Mouse (Mus musculus): ENCODE measurements around the gene Fam135a. TPM values are rescaled to one million over a fixed set of nuclear protein-coding genes. Genes with fewer than 3 reads are reported as not detected.

The Fam135a gene
- 13.1 and 16.0 TPM in 2 replicates for polyA plus RNA-seq (2014; fragmentation: Nextera tagmentation; extraction: Ambion mirVana)

DNA sequence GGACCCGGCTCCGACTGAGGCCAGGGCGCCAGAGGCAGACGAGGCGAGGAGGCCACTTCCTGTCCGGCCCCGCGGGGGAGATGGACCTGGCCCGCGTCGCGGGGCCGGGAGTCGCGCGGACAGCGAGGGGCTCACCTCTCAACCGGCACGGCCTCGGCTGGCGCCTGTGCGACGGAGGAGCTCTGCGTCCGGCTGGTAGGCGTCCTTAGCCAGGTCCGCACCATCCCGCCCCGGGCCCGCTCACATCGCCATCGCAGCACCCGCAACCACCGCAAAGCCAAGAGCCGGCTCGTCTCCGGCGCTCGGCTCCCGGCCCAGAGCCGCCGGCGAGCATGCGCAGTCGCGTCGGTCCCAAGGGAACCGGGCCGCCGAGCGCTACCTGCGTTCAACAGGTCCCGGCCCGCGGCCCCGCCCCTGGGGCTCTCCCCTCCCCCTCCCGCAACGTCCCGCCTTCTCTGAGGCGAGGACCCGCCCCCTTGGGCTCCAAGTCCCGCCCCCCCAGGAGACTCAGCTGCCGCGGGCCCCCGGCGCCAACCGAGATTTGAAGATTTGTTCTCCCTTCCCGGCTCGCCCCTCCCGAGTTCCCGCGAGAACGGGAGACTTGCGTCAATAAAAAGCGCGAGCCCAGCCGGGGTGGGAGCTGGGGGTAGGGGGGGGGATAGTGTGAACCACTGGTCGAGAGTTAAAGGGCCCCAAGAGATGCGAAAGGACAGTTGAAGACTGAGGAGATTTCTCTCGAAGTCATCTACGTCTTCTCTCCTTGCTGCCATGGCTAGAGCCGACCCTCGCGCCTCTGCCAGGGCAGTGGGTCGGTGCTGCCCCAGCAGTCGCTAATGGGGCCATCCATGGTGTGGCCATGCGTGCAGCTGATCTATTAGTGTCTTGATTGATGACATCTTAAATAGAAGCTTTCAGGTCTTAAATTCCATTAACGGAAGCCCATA is at the start of gene Fam135a:
Gene Fam135a (minus strand): TSS at position 416 of the 944 bp plus-strand sequence.
- H3K9me3 ChIP-seq (ENCODE audit: control insufficient read depth, low read length) = no peaks in the 10 kb centered on the region
- peak within 1 kb of the TSS; percentile 77 for H3K4me3 ChIP-seq (ENCODE audit: low read depth, low read length)
- peak within 1 kb of the TSS; percentile 84 for H3K4me2 ChIP-seq
- ATAC-seq (replicated peaks; ENCODE audit: low FRiP score) (peak; percentile 87), DNase-seq (ENCODE audit: low spot score) (peak; percentile 87)
- peaks cover 17% of the 10 kb centered on the region for H3K27me3 ChIP-seq (replicated peaks; ENCODE audit: control insufficient read depth, insufficient read depth, low read length)
- peak within 1 kb of the TSS; percentile 58; the same call in 1 of the 2 replicates for H3K27ac ChIP-seq (ENCODE audit: low read depth, low read length)
- no peaks in the 10 kb centered on the region for H3K36me3 ChIP-seq (ENCODE audit: control insufficient read depth, insufficient read depth, low read length)
- 1% methylated on average over 79 of the region's 88 CpGs for WGBS
- H3K4me1 ChIP-seq (replicated peaks; ENCODE audit: control insufficient read depth, insufficient read depth, low read length) = no peaks in the 10 kb centered on the region
- H3K9ac ChIP-seq (ENCODE audit: low read depth, low read length) = peak within 1 kb of the TSS; percentile 71

DNA sequence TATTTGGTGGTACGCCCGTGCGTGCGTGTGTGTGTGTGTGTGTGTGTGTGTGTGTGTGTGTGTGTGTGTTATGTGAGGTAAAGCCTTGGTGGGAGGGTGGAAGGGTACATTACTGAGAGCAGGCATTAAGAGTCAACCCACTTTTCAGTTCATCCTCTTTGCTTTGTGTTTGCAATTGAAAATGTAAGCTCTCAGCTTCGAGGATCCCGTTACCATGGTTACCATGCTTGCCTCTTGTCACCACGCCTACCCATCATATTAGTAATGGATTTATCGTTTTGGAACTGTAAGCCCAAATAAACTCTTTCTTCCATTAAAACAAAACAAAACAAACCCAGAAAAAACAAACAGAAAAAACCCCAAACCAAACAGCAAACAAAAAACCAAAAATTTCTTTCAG is 43.4 kb upstream of the Fam135a start:
- Histone ChIP-seq H3K9ac (ENCODE audit: low read depth, low read length) (no peak overlapping the region), H3K27ac (ENCODE audit: low read depth, low read length) (no peak overlapping the region), H3K4me1 (replicated peaks; ENCODE audit: control insufficient read depth, insufficient read depth, low read length) (no peaks in the 10 kb centered on the region), H3K27me3 (replicated peaks; ENCODE audit: control insufficient read depth, insufficient read depth, low read length) (no peaks in the 10 kb centered on the region), H3K9me3 (ENCODE audit: control insufficient read depth, low read length) (no peaks in the 10 kb centered on the region), H3K4me3 (ENCODE audit: low read depth, low read length) (no peak overlapping the region), H3K36me3 (ENCODE audit: control insufficient read depth, insufficient read depth, low read length) (no peaks in the 10 kb centered on the region), H3K4me2 (no peak overlapping the region)
- DNase-seq (ENCODE audit: low spot score) = no peak
- WGBS = 86% methylated on average over 8 of the region's 8 CpGs
- no peak for ATAC-seq (replicated peaks; ENCODE audit: low FRiP score)

DNA sequence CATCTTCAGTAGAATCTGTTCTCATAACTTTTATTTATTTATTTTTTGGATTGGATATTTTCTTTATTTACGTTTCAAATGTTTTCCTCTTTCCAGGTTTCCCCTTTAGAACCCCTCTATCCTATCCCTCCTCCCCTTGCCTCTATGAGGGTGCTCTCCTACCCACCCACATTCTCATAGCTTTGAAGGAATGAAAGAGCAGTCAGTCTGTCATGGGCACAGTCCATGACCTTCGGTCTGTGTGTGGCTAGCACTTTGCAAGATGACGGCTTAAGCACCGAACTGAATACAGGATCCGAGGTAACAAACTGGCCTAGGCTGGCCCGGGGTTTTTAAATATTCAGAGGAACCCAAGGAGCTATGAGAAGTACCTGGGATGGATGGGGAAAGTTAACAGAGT is 40.4 kb upstream of the Fam135a start:
- 78% methylated on average over 6 of the region's 6 CpGs for WGBS
- Histone ChIP-seq H3K36me3 (ENCODE audit: control insufficient read depth, insufficient read depth, low read length) (no peaks in the 10 kb centered on the region), H3K9ac (ENCODE audit: low read depth, low read length) (no peak overlapping the region), H3K27me3 (replicated peaks; ENCODE audit: control insufficient read depth, insufficient read depth, low read length) (no peaks in the 10 kb centered on the region), H3K4me3 (ENCODE audit: low read depth, low read length) (no peak overlapping the region), H3K9me3 (ENCODE audit: control insufficient read depth, low read length) (no peaks in the 10 kb centered on the region), H3K4me1 (replicated peaks; ENCODE audit: control insufficient read depth, insufficient read depth, low read length) (no peaks in the 10 kb centered on the region), H3K4me2 (no peak overlapping the region), H3K27ac (ENCODE audit: low read depth, low read length) (no peak overlapping the region)
- ATAC-seq (replicated peaks; ENCODE audit: low FRiP score) (no peak), DNase-seq (ENCODE audit: low spot score) (no peak)

DNA sequence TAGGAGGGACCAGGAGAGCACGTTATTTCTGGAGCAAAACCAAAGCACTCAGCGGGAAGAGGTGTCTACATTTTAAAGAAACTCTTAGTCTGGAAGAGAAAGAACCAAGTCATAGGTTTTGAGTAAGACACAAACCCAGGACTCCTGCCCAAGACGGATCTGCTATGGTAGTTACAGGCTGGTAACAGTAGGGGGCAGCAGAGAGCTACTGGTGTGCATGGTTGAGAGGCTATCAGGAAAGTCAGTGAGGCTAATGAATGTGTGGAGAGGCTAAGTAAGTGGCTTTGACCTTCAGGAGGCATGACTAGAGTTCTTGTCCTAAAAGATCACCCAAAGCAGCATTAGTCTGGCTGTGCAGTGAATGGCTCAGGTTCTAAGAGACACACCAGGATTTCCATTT is 37.0 kb upstream of the Fam135a start:
- H3K36me3 ChIP-seq (ENCODE audit: control insufficient read depth, insufficient read depth, low read length) = no peaks in the 10 kb centered on the region
- DNase-seq (ENCODE audit: low spot score) = peak; percentile 38

DNA sequence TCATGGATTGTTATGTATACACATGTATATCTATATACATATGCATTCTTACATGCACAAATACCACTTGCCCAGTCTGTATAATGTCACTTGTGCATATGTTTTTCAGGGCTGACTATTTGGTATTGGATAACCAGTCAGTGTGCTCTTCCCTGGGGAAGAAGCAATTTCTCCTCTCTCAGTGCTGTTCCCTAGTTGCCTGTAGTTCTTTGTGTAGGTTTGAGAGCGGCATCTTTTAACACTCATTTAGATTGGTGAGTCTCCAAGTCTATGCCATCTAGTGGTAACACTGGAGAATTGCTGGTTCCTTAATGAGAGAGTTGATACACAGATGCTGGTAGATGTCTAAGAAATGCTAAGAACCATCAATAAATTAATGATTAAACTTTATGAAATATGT is 34.7 kb upstream of the Fam135a start:
- H3K27ac ChIP-seq (ENCODE audit: low read depth, low read length) = no peak overlapping the region
- H3K4me1 ChIP-seq (replicated peaks; ENCODE audit: control insufficient read depth, insufficient read depth, low read length) = no peaks in the 10 kb centered on the region
- 11% methylated on average over 1 of the region's 1 CpGs for WGBS
- H3K27me3 ChIP-seq (replicated peaks; ENCODE audit: control insufficient read depth, insufficient read depth, low read length) = no peaks in the 10 kb centered on the region
- H3K36me3 ChIP-seq (ENCODE audit: control insufficient read depth, insufficient read depth, low read length) = no peaks in the 10 kb centered on the region
- H3K9ac ChIP-seq (ENCODE audit: low read depth, low read length) = no peak overlapping the region
- DNase-seq (ENCODE audit: low spot score) = no peak
- ATAC-seq (replicated peaks; ENCODE audit: low FRiP score) = no peak
- no peak overlapping the region for H3K4me3 ChIP-seq (ENCODE audit: low read depth, low read length)
- H3K4me2 ChIP-seq = no peak overlapping the region
- no peaks in the 10 kb centered on the region for H3K9me3 ChIP-seq (ENCODE audit: control insufficient read depth, low read length)

More for the DNA sequence above, 37.0 kb upstream of the Fam135a start:
- Histone ChIP-seq H3K9ac (ENCODE audit: low read depth, low read length) (no peak overlapping the region), H3K4me3 (ENCODE audit: low read depth, low read length) (no peak overlapping the region), H3K4me2 (no peak overlapping the region), H3K27me3 (replicated peaks; ENCODE audit: control insufficient read depth, insufficient read depth, low read length) (no peaks in the 10 kb centered on the region), H3K4me1 (replicated peaks; ENCODE audit: control insufficient read depth, insufficient read depth, low read length) (no peaks in the 10 kb centered on the region), H3K9me3 (ENCODE audit: control insufficient read depth, low read length) (no peaks in the 10 kb centered on the region), H3K27ac (ENCODE audit: low read depth, low read length) (no peak overlapping the region)
- ATAC-seq (replicated peaks; ENCODE audit: low FRiP score) = no peak
- WGBS = 9% methylated on average over 3 of the region's 3 CpGs

DNA sequence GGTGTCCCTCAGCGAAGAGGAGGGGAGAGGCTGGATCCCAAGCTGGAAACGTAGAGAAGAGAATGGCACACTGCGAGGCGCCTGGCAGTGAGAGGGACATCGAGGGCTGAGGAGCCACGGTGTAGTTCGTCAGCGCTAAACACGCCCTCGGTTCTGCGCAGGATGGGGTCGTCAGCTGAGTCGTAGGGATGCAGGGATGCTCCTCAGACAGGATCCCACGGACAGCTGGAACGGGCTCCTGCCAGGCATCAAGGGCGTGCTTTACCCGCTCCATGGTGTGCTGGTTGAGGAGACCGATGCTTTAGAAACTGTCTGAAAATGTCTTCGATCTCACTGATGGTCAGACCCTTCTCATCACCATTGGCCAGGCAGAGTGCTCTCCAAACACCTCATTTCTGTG is 33.7 kb upstream of the Fam135a start:
- H3K9ac ChIP-seq (ENCODE audit: low read depth, low read length) = no peak overlapping the region
- 40% methylated on average over 19 of the region's 19 CpGs for WGBS
- H3K9me3 ChIP-seq (ENCODE audit: control insufficient read depth, low read length) = no peaks in the 10 kb centered on the region
- no peaks in the 10 kb centered on the region for H3K36me3 ChIP-seq (ENCODE audit: control insufficient read depth, insufficient read depth, low read length)
- no peaks in the 10 kb centered on the region for H3K4me1 ChIP-seq (replicated peaks; ENCODE audit: control insufficient read depth, insufficient read depth, low read length)
- no peaks in the 10 kb centered on the region for H3K27me3 ChIP-seq (replicated peaks; ENCODE audit: control insufficient read depth, insufficient read depth, low read length)
- ATAC-seq (replicated peaks; ENCODE audit: low FRiP score) = no peak
- H3K27ac ChIP-seq (ENCODE audit: low read depth, low read length) = no peak overlapping the region
- H3K4me2 ChIP-seq = no peak overlapping the region
- DNase-seq (ENCODE audit: low spot score) = no peak
- H3K4me3 ChIP-seq (ENCODE audit: low read depth, low read length) = no peak overlapping the region

DNA sequence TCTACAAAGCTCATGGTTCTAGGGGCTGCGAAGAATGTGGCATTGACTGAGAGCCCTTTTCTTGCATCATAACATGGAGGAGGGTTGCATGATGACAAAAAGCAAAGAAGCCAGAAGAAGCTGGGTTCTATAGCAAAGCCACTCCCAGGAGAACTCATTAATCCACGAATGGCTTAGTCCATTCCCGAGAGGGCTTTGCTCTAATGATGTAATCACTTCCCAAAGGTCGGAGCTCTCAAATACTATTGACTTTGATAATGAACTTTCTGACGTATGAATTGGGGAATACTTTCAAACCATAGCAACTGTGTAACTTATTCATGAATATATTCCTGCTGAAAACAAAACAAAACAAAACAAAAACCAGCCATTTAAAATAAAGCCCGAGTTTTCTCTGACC is 27.7 kb upstream of the Fam135a start:
- Histone ChIP-seq H3K4me2 (no peak overlapping the region), H3K9ac (ENCODE audit: low read depth, low read length) (no peak overlapping the region), H3K4me3 (ENCODE audit: low read depth, low read length) (no peak overlapping the region), H3K9me3 (ENCODE audit: control insufficient read depth, low read length) (no peaks in the 10 kb centered on the region), H3K27me3 (replicated peaks; ENCODE audit: control insufficient read depth, insufficient read depth, low read length) (no peaks in the 10 kb centered on the region), H3K4me1 (replicated peaks; ENCODE audit: control insufficient read depth, insufficient read depth, low read length) (no peaks in the 10 kb centered on the region), H3K36me3 (ENCODE audit: control insufficient read depth, insufficient read depth, low read length) (no peaks in the 10 kb centered on the region), H3K27ac (ENCODE audit: low read depth, low read length) (no peak overlapping the region)
- ATAC-seq (replicated peaks; ENCODE audit: low FRiP score) (no peak), DNase-seq (ENCODE audit: low spot score) (no peak)
- WGBS = 67% methylated on average over 6 of the region's 6 CpGs

DNA sequence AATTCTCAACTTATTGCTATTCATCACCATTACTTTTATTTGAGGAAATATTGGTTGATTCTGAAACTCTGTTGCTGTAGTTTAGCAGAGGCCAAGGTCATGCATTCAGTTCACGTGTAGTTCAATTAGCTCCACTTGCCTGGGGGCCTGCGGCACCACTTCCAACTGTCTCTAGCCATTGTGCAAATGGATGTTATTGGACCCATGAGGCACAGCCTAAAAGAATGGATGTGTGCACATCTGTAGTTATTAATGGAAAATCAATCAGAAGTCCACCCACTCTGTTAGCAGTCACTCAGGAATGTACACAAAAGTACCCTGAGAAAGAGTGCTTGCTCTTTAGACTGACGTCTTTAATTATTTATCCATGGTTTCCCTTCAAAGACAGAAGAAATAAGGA is 24.5 kb upstream of the Fam135a start:
- Histone ChIP-seq H3K36me3 (ENCODE audit: control insufficient read depth, insufficient read depth, low read length) (no peaks in the 10 kb centered on the region), H3K27me3 (replicated peaks; ENCODE audit: control insufficient read depth, insufficient read depth, low read length) (no peaks in the 10 kb centered on the region), H3K27ac (ENCODE audit: low read depth, low read length) (no peak overlapping the region), H3K4me1 (replicated peaks; ENCODE audit: control insufficient read depth, insufficient read depth, low read length) (no peaks in the 10 kb centered on the region), H3K4me2 (no peak overlapping the region), H3K9me3 (ENCODE audit: control insufficient read depth, low read length) (no peaks in the 10 kb centered on the region), H3K9ac (ENCODE audit: low read depth, low read length) (no peak overlapping the region), H3K4me3 (ENCODE audit: low read depth, low read length) (no peak overlapping the region)
- DNase-seq (ENCODE audit: low spot score) (no peak), ATAC-seq (replicated peaks; ENCODE audit: low FRiP score) (no peak)
- 87% methylated on average over 3 of the region's 3 CpGs for WGBS

DNA sequence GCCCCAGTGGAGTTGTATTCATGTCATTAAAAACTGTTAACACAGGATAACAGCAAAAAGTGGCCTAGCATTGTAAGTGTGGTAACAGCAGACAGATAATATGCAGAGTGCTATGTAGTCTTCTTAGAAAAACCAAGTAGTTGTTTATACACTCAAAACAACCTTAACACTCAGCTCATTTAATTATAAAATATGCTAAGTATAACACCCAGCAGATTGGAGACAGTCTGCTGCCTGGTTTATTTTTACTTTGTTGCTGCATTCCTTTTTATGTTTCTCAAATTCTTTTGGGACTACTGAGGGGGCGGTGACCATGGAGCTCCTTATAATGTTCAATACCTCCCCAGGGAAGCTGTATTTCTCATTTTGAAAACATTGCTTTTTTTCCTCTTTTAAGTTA is 22.4 kb upstream of the Fam135a start:
- no peaks in the 10 kb centered on the region for H3K27me3 ChIP-seq (replicated peaks; ENCODE audit: control insufficient read depth, insufficient read depth, low read length)
- H3K27ac ChIP-seq (ENCODE audit: low read depth, low read length) = no peak overlapping the region
- H3K4me3 ChIP-seq (ENCODE audit: low read depth, low read length) = no peak overlapping the region
- no peak overlapping the region for H3K4me2 ChIP-seq
- WGBS = 95% methylated on average over 1 of the region's 1 CpGs
- DNase-seq (ENCODE audit: low spot score) (no peak), ATAC-seq (replicated peaks; ENCODE audit: low FRiP score) (no peak)
- no peak overlapping the region for H3K9ac ChIP-seq (ENCODE audit: low read depth, low read length)
- H3K9me3 ChIP-seq (ENCODE audit: control insufficient read depth, low read length) = no peaks in the 10 kb centered on the region
- H3K36me3 ChIP-seq (ENCODE audit: control insufficient read depth, insufficient read depth, low read length) = no peaks in the 10 kb centered on the region
- no peaks in the 10 kb centered on the region for H3K4me1 ChIP-seq (replicated peaks; ENCODE audit: control insufficient read depth, insufficient read depth, low read length)
